Mouse (Mus musculus): Measurements from ENCODE around the gene Card10. TPM values are rescaled to one million over a fixed set of nuclear protein-coding genes. Genes with fewer than 3 reads are reported as not detected.

The Card10 gene
- polyA plus RNA-seq, 1 experiment = 13.0 TPM

GRCm38 (mm10) chr15:78810146-78810545 is 7.3 kb upstream of the Card10 start:
- Histone ChIP-seq H3K27ac (ENCODE audit: control insufficient read depth, insufficient read depth, low read length) (no peak overlapping the region), H3K4me1 (replicated peaks; ENCODE audit: control insufficient read depth, insufficient read depth, low read length) (peaks cover 21% of the 10 kb centered on the region), H3K36me3 (ENCODE audit: control insufficient read depth, insufficient read depth, low read length) (no peaks in the 10 kb centered on the region), H3K4me3 (ENCODE audit: control insufficient read depth, insufficient read depth, low read length) (no peak overlapping the region), H3K27me3 (ENCODE audit: control insufficient read depth, insufficient read depth, low read length) (no peaks in the 10 kb centered on the region)
- TF ChIP-seq CTCF (IDR thresholded peaks at IDR 0.05; ENCODE audit: borderline replicate concordance, control insufficient read depth, extremely low read depth, insufficient read depth, low read length, poor library complexity) (no peak), POLR2A (IDR thresholded peaks at IDR 0.05; ENCODE audit: control insufficient read depth, extremely low read depth, insufficient read depth, low read length, poor library complexity) (0 out of 2 replicates have a peak, but pooled peaks have one; percentile 23)
- 16% methylated on average over 9 of the region's 9 CpGs for WGBS
- peak; percentile 19 for DNase-seq

DNA sequence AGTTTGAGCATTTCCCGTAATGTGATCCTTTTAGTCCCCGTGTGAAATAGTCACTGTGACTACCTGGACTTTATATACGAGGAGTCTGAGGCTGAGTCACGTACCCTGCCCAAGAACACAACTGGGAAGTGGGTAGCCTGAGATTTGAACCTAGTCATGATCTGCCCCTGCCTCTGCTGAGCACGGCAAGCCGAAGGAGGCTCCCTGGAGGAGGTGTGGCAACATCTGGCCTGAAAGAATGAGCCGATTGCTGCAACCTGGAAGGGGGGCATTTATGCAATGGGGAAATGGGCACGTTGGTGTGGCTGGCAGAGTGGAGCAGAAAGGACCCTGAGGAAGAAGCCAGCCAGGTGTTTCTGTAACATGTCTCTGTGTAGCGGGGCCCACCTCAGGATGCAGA is 6.9 kb upstream of the Card10 start:
- WGBS = 25% methylated on average over 9 of the region's 9 CpGs
- no peaks in the 10 kb centered on the region for H3K27me3 ChIP-seq (ENCODE audit: control insufficient read depth, insufficient read depth, low read length)
- DNase-seq = no peak
- H3K4me1 ChIP-seq (replicated peaks; ENCODE audit: control insufficient read depth, insufficient read depth, low read length) = peaks cover 21% of the 10 kb centered on the region
- no peak overlapping the region for H3K4me3 ChIP-seq (ENCODE audit: control insufficient read depth, insufficient read depth, low read length)
- H3K27ac ChIP-seq (ENCODE audit: control insufficient read depth, insufficient read depth, low read length) = no peak overlapping the region
- no peaks in the 10 kb centered on the region for H3K36me3 ChIP-seq (ENCODE audit: control insufficient read depth, insufficient read depth, low read length)
- TF ChIP-seq CTCF (IDR thresholded peaks at IDR 0.05; ENCODE audit: borderline replicate concordance, control insufficient read depth, extremely low read depth, insufficient read depth, low read length, poor library complexity) = no peak
- TF ChIP-seq POLR2A (IDR thresholded peaks at IDR 0.05; ENCODE audit: control insufficient read depth, extremely low read depth, insufficient read depth, low read length, poor library complexity) = no peak

DNA sequence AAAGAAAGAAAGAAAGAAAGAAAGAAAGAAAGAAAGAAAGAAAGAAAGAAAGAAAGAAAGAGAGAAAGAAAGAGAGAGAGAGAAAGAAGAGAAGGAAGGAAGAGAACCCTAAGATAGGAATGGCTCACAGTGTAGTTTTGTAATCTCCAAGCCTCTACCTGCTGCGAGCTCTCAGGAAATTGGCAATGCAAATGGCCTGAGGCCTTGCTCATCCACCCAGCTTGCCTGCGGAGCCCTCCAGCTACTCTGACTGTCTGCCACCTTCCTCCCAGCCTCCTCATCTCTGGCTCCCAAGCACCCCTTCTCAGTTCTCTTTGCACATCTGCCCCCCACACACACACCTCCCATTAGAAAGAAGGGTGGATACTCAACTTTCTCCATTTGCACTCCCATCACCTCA is 6.1 kb upstream of the Card10 start:
- Histone ChIP-seq H3K27ac (ENCODE audit: control insufficient read depth, insufficient read depth, low read length) (no peak overlapping the region), H3K27me3 (ENCODE audit: control insufficient read depth, insufficient read depth, low read length) (no peaks in the 10 kb centered on the region), H3K36me3 (ENCODE audit: control insufficient read depth, insufficient read depth, low read length) (no peaks in the 10 kb centered on the region), H3K4me3 (ENCODE audit: control insufficient read depth, insufficient read depth, low read length) (no peak overlapping the region), H3K4me1 (replicated peaks; ENCODE audit: control insufficient read depth, insufficient read depth, low read length) (peaks cover 21% of the 10 kb centered on the region)
- no peak for TF ChIP-seq POLR2A (IDR thresholded peaks at IDR 0.05; ENCODE audit: control insufficient read depth, extremely low read depth, insufficient read depth, low read length, poor library complexity)
- TF ChIP-seq CTCF (IDR thresholded peaks at IDR 0.05; ENCODE audit: borderline replicate concordance, control insufficient read depth, extremely low read depth, insufficient read depth, low read length, poor library complexity) = no peak
- WGBS = 95% methylated on average over 2 of the region's 2 CpGs
- DNase-seq = no peak

DNA sequence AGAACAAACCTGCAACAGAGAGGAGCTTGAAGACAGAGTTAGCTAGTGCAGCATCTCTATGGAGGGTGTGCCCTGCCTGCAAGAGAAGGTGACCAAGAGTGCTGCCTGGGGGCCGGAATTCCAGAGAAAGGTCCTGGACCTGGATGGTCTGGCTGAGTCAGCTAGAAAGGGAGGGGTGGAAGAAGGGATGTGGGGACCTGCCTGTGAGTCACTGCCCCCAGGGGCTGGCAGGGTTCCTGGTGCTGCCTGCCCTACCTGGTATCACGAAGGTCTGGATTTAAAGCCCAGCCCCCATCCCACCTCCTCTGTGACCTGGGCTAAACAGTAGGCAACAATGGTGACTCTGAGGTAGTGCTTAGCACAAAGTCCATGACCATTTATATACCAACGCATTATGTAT is 4.3 kb upstream of the Card10 start:
- H3K4me3 ChIP-seq (ENCODE audit: control insufficient read depth, insufficient read depth, low read length) = no peak overlapping the region
- no peaks in the 10 kb centered on the region for H3K36me3 ChIP-seq (ENCODE audit: control insufficient read depth, insufficient read depth, low read length)
- no peak overlapping the region for H3K27ac ChIP-seq (ENCODE audit: control insufficient read depth, insufficient read depth, low read length)
- no peak for DNase-seq
- H3K4me1 ChIP-seq (replicated peaks; ENCODE audit: control insufficient read depth, insufficient read depth, low read length) = peaks cover 30% of the 10 kb centered on the region
- no peak for TF ChIP-seq POLR2A (IDR thresholded peaks at IDR 0.05; ENCODE audit: control insufficient read depth, extremely low read depth, insufficient read depth, low read length, poor library complexity)
- TF ChIP-seq CTCF (IDR thresholded peaks at IDR 0.05; ENCODE audit: borderline replicate concordance, control insufficient read depth, extremely low read depth, insufficient read depth, low read length, poor library complexity) = no peak
- 95% methylated on average over 3 of the region's 3 CpGs for WGBS
- peaks cover 2% of the 10 kb centered on the region; the same call in 1 of the 2 replicates for H3K27me3 ChIP-seq (ENCODE audit: control insufficient read depth, insufficient read depth, low read length)

DNA sequence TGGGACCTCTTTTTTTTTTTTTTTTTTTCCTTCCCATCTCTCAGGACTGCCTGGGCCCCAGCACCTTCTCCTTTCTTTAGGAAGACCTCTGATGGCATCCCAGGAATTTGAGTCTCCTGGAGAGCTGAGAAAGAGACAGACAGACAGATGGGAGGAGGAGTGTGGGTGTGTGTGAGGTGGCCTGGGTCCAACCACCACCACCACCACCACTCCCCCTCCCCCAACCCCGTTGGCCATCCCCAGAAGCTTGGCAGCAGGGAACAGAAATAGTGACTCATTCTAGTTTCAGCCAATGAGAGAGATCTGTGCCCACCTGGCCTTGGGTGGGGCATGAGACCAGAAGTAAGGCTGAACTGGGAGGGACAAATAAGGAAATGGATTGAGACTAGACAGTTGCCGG is 3.8 kb upstream of the Card10 start:
- peaks cover 35% of the 10 kb centered on the region for H3K4me1 ChIP-seq (replicated peaks; ENCODE audit: control insufficient read depth, insufficient read depth, low read length)
- WGBS = 53% methylated on average over 2 of the region's 2 CpGs
- no peak overlapping the region for H3K27ac ChIP-seq (ENCODE audit: control insufficient read depth, insufficient read depth, low read length)
- H3K4me3 ChIP-seq (ENCODE audit: control insufficient read depth, insufficient read depth, low read length) = no peak overlapping the region
- no peak for TF ChIP-seq POLR2A (IDR thresholded peaks at IDR 0.05; ENCODE audit: control insufficient read depth, extremely low read depth, insufficient read depth, low read length, poor library complexity)
- no peak for TF ChIP-seq CTCF (IDR thresholded peaks at IDR 0.05; ENCODE audit: borderline replicate concordance, control insufficient read depth, extremely low read depth, insufficient read depth, low read length, poor library complexity)
- H3K27me3 ChIP-seq (ENCODE audit: control insufficient read depth, insufficient read depth, low read length) = peaks cover 2% of the 10 kb centered on the region; the same call in 1 of the 2 replicates
- no peak for DNase-seq
- H3K36me3 ChIP-seq (ENCODE audit: control insufficient read depth, insufficient read depth, low read length) = no peaks in the 10 kb centered on the region

DNA sequence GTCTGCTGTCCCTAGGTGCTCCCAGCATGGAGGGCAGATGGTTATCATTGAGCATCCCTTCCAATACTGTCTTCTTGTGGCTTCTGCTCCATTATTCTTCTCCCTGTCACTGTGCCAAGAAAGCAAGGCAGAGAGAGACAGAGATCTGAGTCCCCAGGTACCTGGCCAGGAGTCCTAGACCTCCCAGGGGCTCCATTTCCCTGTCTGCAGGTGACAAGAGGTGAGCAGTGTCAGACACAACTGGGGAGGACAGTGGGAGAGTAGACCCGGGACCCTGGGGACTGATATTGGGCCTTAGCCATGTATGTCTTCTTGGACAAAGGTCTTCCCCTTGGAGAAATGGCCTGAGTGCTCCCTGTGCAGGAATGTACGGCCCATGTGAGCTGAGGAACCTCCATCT is 2.5 kb upstream of the Card10 start:
- Histone ChIP-seq H3K4me1 (replicated peaks; ENCODE audit: control insufficient read depth, insufficient read depth, low read length) (peaks cover 33% of the 10 kb centered on the region), H3K4me3 (ENCODE audit: control insufficient read depth, insufficient read depth, low read length) (no peak overlapping the region), H3K27ac (ENCODE audit: control insufficient read depth, insufficient read depth, low read length) (no peak overlapping the region), H3K27me3 (ENCODE audit: control insufficient read depth, insufficient read depth, low read length) (peaks cover 2% of the 10 kb centered on the region; the same call in 1 of the 2 replicates), H3K36me3 (ENCODE audit: control insufficient read depth, insufficient read depth, low read length) (no peaks in the 10 kb centered on the region)
- no peak for TF ChIP-seq POLR2A (IDR thresholded peaks at IDR 0.05; ENCODE audit: control insufficient read depth, extremely low read depth, insufficient read depth, low read length, poor library complexity)
- no peak for TF ChIP-seq CTCF (IDR thresholded peaks at IDR 0.05; ENCODE audit: borderline replicate concordance, control insufficient read depth, extremely low read depth, insufficient read depth, low read length, poor library complexity)
- no peak for DNase-seq
- 87% methylated on average over 2 of the region's 2 CpGs for WGBS

- Histone ChIP-seq H3K27me3 (ENCODE audit: control insufficient read depth, insufficient read depth, low read length) (peaks cover 2% of the 10 kb centered on the region; the same call in 1 of the 2 replicates), H3K27ac (ENCODE audit: control insufficient read depth, insufficient read depth, low read length) (no peak overlapping the region), H3K4me1 (replicated peaks; ENCODE audit: control insufficient read depth, insufficient read depth, low read length) (peaks cover 23% of the 10 kb centered on the region), H3K4me3 (ENCODE audit: control insufficient read depth, insufficient read depth, low read length) (no peak overlapping the region), H3K36me3 (ENCODE audit: control insufficient read depth, insufficient read depth, low read length) (no peaks in the 10 kb centered on the region)
- 57% methylated on average over 6 of the region's 6 CpGs for WGBS
- TF ChIP-seq CTCF (IDR thresholded peaks at IDR 0.05; ENCODE audit: borderline replicate concordance, control insufficient read depth, extremely low read depth, insufficient read depth, low read length, poor library complexity) (no peak), POLR2A (IDR thresholded peaks at IDR 0.05; ENCODE audit: control insufficient read depth, extremely low read depth, insufficient read depth, low read length, poor library complexity) (no peak)
- DNase-seq = no peak
Observed at GRCm38 (mm10) chr15:78804326-78804725, 1.5 kb upstream of the Card10 start.
